Mouse (Mus musculus): ENCODE data around the gene Cmtm6. TPM values are rescaled to one million over a fixed set of nuclear protein-coding genes. Genes with fewer than 3 reads are reported as not detected.
"Not testable (repeated sequence)": the region's sequence is repeated elsewhere in the genome, so short reads cannot be mapped to it uniquely, and the experiment has no call there.

Cmtm6 gene
- total RNA-seq, 2 experiments from 2014 or later: 20.2 to 23.7 TPM

DNA sequence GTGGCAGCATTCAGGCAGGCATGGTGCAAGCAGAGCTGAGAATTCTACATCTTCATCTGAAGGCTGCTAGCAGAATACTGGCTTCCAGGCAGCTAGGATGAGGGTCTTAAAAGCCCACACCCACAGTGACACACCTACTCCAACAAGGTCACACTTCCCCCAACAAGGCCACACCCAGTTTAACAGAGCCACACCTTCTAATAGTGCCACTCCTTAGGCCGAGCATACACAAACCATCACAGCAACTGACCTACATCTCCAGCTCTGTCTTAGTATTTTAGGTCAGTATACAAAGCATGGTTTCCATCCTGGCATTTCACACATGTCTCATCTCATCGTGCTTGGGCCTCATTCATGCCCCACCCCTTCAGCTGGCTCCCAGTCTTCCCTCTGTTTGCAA lies 2.5 kb upstream of the Cmtm6 start:
- DNase-seq (ENCODE audit: low spot score in 2 of 2): not testable (repeated sequence)

DNA sequence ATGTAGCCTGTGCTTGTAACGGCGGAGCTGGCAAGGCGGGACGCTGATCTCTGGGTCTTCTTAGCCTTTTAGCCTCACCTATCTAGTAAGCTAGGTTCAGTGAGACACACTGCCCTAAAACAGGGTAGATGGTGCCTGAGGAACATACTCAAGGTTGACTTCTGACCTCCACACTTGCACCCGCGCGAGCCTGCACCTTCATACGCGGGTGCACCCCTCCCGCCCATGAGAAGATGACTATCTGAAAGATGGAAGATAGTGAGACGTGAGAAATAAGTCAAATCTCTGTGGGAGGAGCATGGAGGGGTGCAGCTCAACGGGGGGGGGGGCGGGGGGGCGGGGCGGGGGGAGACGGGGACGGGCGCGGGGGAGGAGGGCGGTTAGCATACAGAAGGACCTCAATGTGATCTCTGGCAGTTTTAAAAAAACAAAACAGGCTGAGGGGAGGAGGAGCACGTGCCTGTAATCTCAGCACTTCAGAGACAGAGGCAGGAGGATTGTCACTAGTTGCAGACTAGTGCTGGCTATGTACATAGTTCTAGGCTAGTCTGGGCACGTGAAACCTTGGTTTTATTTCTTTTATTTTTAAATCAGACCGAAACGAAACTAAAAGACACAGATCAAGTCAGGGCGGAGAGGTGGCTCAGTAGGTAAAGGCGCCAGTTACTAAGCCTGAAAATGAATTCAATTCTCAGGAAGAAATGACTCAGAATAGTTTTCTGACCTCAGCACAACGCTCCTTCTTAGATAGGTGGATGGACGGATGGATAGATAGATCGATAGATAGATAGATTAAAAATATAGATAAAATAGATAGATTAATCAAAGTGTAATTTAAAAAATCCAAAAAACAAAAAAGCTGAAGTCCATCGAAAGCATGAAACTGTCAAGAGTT lies 758 bp upstream of the Cmtm6 start:
- DNase-seq (ENCODE audit: low spot score in 2 of 2): no peak

DNA sequence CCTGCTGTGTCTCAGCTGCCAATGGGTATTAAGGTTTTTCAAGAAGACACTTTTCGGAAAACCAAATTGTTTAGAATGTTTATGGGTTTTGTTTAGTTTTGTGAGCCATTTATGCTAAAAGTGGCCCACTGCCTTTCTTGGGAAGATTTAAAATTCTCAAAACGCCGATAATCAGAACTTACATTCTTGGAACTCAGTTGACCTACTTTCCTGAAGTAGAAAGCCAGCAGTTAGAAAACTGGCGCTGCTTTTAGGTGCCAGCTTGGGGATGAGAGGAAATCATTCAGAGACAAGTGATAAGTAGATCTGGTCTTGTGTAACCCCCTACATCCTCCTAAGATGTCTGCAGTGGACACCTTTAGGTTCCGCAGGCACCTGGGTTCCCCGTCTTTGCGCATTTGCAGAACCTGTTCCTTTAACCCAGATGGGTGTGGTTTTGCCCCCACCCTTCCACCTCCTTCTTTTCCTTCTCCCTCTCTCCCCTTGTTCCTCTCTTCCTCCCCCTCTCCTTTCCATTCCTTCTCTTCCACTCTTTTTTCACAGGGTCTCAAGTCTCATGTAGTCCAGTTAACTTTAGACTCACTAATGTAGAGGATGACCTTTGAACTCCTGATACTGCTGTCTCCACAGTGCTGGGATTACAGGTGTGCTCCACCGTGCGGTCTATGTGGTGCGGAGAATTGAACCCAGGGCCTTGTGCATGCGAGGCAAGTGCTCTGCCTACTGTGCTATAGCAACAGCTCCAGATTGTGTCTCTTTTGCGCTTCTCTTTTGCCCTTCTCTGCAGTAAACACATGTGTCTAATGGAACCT lies 1.2 kb downstream of the Cmtm6 start:
- no peak for DNase-seq (ENCODE audit: low spot score in 2 of 2)

DNA sequence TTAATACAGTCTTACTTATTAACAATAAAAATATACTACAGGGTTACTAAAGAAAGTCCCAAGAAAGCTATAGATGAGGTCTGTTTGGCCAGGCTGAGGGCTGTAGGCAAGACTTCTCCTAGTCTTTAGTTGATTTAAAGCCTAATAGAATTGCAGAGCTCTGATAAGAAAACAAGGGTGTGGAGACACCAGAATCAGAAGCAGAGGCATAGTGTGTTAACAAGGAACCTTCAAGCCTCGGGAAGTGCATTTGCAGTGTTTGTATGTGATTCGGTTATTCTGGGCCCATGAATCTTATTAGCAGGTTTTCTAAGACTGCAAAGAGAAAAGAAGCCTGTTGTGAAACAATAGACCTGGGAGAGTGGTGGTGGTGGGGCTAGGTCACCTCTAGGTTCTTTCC lies 2.3 kb downstream of the Cmtm6 start:
- DNase-seq (ENCODE audit: low spot score in 2 of 2): no peak

DNA sequence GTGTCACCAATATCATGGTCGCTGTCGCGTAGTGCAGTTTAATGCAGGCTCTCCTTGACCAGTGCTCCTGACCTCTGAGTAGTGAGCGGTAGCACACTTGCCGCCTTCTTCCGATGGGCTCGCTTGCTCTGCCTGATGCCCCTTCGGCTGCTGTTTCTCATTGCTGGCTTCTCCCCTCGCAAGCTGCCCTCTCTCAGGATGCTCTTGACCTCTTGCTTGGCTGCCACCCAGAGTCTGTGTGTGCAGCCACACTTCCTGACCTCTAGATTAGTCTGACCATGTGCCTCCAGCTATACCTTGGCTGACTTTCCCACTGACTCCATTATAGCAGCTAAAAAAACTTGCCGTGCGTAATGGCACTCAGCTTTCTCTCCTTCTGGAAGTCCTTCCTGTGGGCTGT lies 5.5 kb downstream of the Cmtm6 start:
- DNase-seq (ENCODE audit: low spot score in 2 of 2): no peak

DNA sequence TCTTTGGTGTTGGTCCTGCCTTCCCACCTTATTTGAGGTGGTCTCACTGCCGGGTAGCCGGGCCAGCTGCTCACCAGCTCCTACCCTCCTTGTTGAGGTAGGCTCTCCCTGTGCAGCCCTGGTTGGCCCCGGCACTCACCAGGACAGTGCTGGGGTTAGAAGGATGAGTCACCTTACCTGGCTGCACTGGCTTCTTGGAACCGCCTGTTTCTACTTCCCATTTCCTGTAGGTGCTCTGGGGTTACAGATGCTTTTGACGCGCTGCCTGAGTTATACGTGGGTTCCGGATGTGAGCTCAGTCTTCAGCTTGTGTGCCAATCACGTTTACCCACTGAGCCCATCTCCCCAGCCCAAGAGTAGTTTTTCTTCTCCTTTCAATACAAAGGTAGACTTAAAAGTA lies 9.4 kb downstream of the Cmtm6 start:
- DNase-seq (ENCODE audit: low spot score in 2 of 2): no peak

DNA sequence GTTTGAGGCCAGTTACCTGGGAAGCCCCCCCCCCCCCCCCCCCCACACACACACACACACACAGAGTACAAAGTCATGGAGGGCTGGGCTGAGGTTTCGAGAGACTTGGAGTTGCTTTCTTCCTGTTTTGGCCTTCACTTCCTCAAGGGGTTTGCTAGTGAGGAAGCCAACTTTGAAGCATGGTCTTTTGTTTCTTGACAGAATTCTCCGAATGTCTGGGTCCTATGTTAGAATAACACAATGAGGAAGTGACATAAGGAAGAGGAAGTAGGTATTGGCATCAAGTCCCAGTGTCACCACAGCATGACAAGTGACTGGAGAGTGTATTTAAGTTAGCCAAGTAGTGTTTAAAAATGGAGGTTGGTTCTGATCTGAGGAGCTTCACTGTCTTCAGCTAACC lies 11.8 kb downstream of the Cmtm6 start:
- no peak for DNase-seq (ENCODE audit: low spot score in 2 of 2)

DNA sequence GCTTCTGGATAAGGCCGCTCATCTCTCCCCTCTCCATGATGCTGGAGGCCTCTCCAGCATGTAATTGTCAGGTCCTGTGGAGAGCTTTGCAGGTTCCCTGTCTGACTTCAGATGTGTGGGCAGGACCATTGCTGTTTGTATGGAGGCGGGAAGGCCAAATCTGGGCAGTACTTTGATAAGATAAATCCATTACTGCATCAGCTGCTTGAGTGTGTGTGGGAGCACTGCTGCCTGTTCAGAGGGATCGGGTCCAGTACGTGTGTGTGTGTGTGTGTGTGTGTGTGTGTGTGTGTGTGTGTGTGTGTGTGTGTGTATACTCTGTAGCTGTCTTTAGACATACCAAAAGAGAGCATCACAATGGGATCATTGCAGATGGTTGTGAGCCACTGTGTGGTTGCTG lies 14.2 kb downstream of the Cmtm6 start:
- DNase-seq (ENCODE audit: low spot score in 2 of 2): no peak

DNA sequence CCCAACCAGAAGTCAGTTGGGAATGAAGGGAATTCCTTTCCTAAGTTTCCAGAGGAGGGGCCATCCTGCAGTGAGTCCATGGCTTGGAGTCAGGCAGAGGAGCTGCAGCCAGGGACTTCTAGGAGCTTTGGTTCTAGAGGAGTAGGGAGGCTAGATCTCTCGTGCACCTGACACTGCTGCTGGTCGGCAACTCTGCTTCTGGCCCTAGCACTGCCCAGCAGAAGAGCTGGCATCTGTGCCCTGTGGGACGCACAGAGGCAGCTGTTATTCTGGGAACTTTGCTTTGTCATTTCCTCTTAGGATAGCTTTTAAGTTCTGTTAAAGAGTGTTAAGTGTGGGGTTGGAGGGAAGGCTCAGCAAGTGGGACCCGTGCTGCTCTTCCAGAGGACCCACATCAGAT lies 14.7 kb downstream of the Cmtm6 start:
- no peak for DNase-seq (ENCODE audit: low spot score in 2 of 2)

DNA sequence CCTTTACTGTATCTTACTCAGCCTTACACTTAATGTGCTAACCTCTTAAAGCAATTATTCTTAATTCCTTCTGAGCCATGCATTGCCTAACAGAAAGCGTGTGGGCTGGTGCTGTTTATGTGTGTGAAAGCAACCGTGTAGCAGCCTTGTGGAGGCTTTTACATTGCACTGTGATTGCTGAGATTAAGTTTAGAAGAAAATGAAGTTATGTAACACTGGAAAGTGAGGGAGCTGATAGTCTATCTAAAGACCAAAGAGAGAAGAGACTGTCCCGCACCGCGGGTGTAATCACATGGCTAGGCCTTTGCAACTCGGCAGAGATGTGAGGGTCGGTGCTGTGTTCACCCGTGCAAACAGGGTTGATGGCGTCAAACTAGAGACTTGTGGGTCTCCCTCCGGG lies 16.1 kb downstream of the Cmtm6 start:
- peak in 1 of 2 experiments; percentile 41 for DNase-seq (ENCODE audit: low spot score in 2 of 2)

DNA sequence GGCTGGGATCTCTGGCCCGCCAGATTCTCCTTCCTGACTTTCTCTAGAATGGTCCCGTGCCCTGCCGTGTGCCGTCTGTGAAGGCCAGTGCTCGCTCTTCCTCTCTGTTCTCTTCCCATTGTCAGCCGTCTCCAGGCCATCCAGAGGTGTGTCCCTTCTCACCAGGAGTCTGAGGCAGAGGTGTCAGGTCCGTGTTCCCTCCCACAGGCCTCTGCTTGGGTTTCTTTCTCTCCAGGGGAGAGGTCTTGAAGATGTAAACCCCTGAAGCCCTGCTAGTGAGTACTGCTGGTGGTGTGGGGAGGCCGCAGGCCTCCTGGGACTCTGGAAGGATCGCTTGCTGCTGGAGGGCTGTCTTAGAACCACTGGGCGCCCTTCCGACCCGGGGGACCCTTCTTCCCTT lies 16.6 kb downstream of the Cmtm6 start:
- DNase-seq (ENCODE audit: low spot score in 2 of 2): no peak

DNA sequence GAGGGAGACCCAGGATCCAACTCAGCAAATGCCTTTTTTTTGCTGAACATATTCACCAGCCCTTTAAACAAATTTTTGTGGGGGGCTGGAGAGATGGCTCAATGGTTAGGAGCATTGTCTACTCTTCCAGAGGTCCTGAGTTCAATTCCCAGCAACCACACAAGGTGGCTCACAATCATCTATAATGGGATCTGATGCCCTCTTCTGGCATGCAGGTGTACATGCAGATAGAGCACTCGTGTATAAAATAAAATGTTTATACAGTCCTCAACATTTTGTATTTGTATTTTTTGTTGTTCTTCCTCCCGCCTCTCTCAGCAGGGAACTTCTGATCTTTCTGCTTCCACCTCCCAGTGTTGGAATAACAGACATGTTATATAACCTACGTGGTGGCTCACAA lies 20.7 kb downstream of the Cmtm6 start:
- DNase-seq (ENCODE audit: low spot score in 2 of 2): no peak

DNA sequence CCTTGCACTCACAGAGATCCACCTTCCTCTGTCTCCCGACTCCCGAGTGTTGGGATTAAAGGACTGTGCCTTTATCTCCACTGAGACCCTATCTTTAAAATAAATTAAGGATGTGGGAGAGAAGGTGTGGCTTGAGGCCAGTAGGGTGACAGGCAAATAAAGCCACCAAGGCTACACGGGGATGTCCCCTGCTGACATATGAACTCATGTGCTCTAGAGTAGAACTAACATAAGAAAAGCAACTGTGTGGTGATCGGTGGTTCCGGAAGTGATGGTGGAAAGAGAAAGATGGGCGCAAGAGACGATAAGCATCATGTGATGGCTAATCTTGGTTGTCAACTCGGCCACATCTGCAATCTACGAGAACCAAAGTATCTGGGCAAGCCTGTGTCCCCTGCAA lies 21.4 kb downstream of the Cmtm6 start:
- no peak for DNase-seq (ENCODE audit: low spot score in 2 of 2)

DNA sequence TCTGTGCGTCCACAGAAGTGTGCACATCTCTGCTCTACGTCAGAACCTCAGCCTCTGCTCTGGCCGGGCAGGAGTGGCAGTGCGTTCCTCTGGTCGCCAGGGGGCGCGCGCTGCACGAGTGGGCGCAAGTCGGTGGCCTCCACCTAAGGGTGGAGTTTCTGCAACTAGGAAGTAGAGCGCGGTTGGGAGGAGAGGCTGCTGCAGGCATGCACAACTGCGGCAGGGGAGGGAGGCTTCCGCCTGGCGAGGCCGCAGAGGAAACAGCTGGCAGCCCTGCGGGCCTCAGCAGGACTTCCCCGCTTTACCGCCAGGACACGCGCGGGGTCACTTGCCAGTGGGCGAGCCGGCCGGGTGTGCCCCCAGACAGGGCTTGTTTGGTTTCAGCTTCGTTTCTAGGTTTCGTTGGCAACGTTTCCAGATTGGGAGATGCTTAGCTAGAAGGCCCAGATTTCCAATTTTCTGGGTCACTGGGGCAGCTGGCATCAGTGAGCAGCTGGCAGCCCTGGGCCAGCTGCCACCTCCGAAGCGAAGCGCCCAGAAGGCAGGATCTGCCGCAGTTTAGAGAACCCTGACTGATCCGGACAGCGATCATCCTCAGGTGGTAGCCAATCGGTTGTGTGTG lies 22.1 kb downstream of the Cmtm6 start:
- peak; percentile 92 to 95 for DNase-seq (ENCODE audit: low spot score in 2 of 2)

DNA sequence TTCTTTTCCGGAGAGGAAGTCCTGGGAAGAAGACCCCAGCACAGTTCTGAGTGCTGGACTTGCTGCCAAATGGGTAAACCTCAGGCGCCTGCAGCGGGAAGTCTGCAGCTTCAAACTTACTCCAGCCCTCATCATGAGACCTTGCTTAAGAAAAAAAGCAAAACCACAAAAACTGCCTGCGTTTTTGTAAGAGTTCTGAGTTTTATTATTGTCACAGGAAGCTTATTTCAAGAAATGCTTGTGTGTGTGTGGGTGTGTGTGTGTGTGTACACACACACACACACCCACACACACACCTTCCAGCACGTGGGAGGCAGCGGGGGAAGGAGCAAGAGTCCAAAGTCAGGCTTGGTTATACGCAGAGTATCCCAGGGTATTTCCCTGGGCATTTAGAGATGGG lies 27.4 kb downstream of the Cmtm6 start:
- no peak for DNase-seq (ENCODE audit: low spot score in 2 of 2)

DNA sequence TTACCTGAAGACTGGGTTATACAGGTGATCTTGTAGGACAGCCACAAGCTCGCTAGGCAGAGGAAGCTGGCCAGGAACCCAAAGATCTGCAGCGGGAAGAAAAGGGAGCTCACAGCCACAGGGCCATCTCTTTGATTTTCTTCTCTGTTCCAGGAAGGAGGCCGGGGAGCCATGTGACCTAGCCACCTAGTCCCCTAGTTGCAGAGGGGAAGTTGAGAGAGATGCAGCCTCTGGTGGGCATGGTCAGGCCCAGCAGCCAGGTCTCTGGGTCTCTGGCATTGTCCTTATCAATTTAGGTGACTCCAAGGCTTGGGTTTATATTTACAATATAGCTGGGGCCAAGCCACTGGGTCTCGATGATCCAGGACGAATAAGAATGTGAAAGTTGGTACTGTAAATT lies 27.9 kb downstream of the Cmtm6 start:
- DNase-seq (ENCODE audit: low spot score in 2 of 2): no peak

DNA sequence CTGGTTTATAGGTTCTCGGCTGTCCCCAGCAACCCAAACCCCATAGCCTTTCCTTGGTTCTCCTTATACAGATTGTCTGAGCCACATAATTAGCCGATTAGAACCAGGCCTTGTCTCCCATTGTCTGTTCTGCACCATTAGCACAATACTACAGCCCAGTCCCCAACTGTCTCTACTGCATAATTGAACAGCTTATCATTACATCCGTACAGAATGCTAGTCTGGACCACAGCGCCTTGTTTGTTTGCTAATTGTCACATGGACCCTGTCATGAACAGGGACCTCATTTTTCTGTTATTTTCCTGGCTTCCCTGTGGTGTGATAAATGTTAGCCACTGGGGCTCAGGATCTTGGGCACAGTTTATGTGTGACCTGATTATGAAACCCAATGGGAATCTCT lies 29.0 kb downstream of the Cmtm6 start:
- no peak for DNase-seq (ENCODE audit: low spot score in 2 of 2)

DNA sequence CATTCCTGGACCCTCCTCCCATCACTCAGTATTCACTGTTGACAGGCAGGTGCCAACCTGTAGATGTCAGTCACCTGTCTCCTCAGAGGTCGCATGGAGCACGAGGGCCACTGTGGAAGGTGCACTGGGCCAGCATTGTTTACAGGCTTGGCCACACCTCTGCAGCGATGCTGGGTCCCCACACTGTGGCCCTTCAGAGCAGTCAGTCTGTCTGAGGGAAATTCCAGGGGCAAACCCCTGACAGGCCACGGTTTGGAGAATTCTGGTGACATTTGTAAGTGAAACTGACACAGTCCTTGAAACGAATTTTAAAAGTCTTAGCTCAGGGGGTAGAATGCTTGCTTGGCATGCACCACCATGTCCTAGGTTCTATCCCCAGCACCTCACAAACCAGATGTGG lies 29.4 kb downstream of the Cmtm6 start:
- DNase-seq (ENCODE audit: low spot score in 2 of 2): no peak

DNA sequence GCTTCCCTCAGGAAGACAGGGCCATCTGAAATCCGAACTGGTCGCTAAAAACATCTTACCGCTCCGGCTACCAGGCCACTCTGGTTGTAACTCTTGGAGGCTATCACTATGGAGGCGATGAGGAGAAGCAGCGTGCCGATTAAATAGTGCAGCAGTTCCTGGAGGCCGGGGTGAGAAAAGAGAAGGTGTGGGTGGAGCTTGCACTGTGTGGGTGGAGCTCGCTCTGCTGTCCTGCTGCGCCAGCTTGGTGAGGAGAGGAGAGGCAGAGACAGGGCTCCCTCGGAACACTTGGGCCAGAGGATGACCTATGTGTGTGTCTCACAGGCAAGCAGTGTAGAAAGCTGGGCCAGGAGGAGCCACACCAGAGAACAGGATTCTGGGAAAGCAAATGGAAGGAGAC lies 30.9 kb downstream of the Cmtm6 start:
- peak in 1 of 2 experiments; percentile 19 for DNase-seq (ENCODE audit: low spot score in 2 of 2)

DNA sequence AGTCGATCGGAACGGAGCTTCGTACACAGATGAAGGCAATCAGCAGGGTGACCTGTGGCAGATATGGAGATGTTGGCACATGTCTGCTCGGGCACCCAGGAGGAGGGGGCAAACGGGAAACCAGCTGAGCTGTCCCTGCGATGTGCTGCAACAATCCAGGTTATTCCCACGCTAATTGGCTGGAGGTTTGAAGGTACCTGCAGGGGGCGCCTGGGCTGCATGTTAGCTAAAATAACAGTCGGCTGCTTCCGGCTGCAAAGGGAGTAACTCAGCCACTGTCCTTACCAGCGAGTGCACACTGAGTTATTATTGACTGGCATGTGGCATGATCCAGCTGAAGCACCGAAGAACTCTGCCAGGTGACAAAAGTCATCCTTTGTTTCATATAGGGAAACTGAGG lies 32.4 kb downstream of the Cmtm6 start:
- no peak for DNase-seq (ENCODE audit: low spot score in 2 of 2)

DNA sequence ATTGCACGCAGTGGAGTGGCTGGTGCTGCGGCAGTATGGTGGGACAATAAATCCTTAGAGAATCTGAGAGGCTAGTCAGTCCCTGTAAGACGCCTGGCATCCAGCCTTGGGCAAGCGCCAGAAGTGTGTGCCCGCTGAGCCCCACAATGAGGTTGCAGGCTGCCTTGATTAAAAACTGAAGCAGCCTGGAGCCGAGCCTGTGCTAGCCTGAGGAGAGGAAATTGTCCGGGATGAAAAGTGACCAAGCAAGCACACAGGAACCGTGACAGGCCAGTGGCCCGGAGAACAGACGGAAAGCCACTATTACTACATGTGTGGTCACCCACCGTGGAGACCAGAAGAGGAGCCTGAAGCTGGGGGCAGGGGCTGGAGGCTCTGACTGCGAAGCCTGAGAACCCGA lies 36.1 kb downstream of the Cmtm6 start:
- peak in 1 of 2 experiments; percentile 31 for DNase-seq (ENCODE audit: low spot score in 2 of 2)

DNA sequence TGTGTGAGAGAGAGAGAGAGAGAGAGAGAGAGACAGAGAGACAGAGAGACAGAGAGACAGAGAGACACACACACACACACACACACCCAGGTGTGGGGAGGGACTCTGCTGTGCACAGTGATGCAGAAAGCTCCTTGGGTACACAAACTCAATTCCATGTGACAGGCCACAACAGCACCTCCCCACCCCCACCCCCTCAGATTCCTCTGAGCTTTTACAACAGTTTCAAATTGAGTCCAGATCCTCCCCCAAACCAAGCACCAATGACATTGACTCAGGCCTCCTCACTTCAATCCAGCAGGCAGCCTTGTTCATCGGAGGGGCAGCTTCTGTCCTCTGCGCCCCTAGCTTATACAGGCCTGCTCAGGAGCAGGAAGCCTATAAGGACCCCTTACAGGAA lies 36.6 kb downstream of the Cmtm6 start:
- DNase-seq (ENCODE audit: low spot score in 2 of 2): no peak

All from left cerebral cortex, adult 18-20 months (tissue).